Mouse (Mus musculus) cerebellum, adult 2 months (tissue): ENCODE data around the gene Meaf6. TPM values are rescaled to one million over a fixed set of nuclear protein-coding genes. Genes with fewer than 3 reads are reported as not detected.

ENCODE experiments used
- DNase-seq, 2 experiments: peaks; one replicate each; pipeline ENCODE4 v3.0.0; 2021
- H3K27ac ChIP-seq: fragments of 200-500 bp; 2 replicates; pipeline ENCODE4 v1.5.1; 2012; ENCODE audit warnings: low read length, control low read depth, inconsistent platforms; ENCODE audit not compliant: insufficient read depth
- H3K27me3 ChIP-seq: fragments of 200-500 bp; 2 replicates; pipeline ENCODE4 v1.6.1; 2012; ENCODE audit warnings: inconsistent platforms, mild to moderate bottlenecking, low read length, moderate library complexity; ENCODE audit not compliant: control insufficient read depth, insufficient read depth
- H3K4me1 ChIP-seq: fragments of 200-500 bp; 2 replicates; pipeline ENCODE4 v1.6.1; 2011; ENCODE audit warnings: low read length; ENCODE audit not compliant: control insufficient read depth, insufficient read depth
- H3K4me3 ChIP-seq: fragments of 200-500 bp; replicated peaks from 2 replicates; pipeline ENCODE3; 2011; ENCODE audit warnings: mild to moderate bottlenecking, low read depth, low read length, control low read depth; ENCODE audit not compliant: insufficient read depth
- CTCF ChIP-seq: fragments of 200-500 bp; IDR thresholded peaks from 2 replicates; pipeline ENCODE4 v1.5.1; 2011; ENCODE audit warnings: low read depth, mild to moderate bottlenecking, control low read depth, low read length, moderate library complexity, borderline replicate concordance; ENCODE audit not compliant: insufficient read depth
- POLR2A ChIP-seq: fragments of 200-500 bp; IDR thresholded peaks from 2 replicates; pipeline ENCODE4 v1.6.1; 2011; ENCODE audit warnings: low read length, control low read depth, borderline replicate concordance; ENCODE audit not compliant: insufficient read depth
- WGBS: fragments of 180-500 bp; shearing (Covaris S2); methylation state at CpG from one replicate; pipeline ENCODE4 v1.1.7; 2018; 5-methylcytosine and 5-hydroxymethylcytosine counted together
- polyA plus RNA-seq: library from polyadenylated mRNA; depleted of rRNA; stranded (reverse); fragments of >200 nt; gene quantifications from 2 replicates; pipeline ENCODE4 v1.2.3, GENCODE M21; 2012; rRNA removed

Gene Meaf6
- polyA plus RNA-seq, 1 experiment, result 94.2 TPM

- TF ChIP-seq CTCF, result no peak
- no peak for TF ChIP-seq POLR2A
- Histone ChIP-seq H3K4me3 (no peak overlapping the region), H3K27ac (no peak overlapping the region), H3K4me1 (peaks cover 8% of the 10 kb centered on the region; the same call in 1 of the 2 replicates), H3K27me3 (no peaks in the 10 kb centered on the region)
- WGBS, result 63% methylated on average over 8 of the region's 8 CpGs
- DNase-seq, result no peak
These were observed 76.5 kb downstream of the Meaf6 start for GRCm38 (mm10) chr4:125161392-125161791.

GRCm38 (mm10) chr4:125162701-125163100 is 77.8 kb downstream of the Meaf6 start:
- TF ChIP-seq POLR2A, result no peak
- TF ChIP-seq CTCF, result no peak
- H3K4me1 ChIP-seq, result peaks cover 8% of the 10 kb centered on the region; the same call in 1 of the 2 replicates
- no peak overlapping the region for H3K4me3 ChIP-seq
- H3K27me3 ChIP-seq, result no peaks in the 10 kb centered on the region
- 82% methylated on average over 7 of the region's 7 CpGs for WGBS
- no peak for DNase-seq
- no peak overlapping the region for H3K27ac ChIP-seq

Other genes starting within 250 kb of the Meaf6 start
- gene Yrdc, start 234.5 kb upstream of the Meaf6 start, polyA plus RNA-seq, result 42.1 and 52.5 TPM in 2 replicates
- 85.5 and 85.8 TPM in 2 replicates for gene 1110065P20Rik, start 233.9 kb upstream of the Meaf6 start, polyA plus RNA-seq
- gene Maneal, start 223.0 kb upstream of the Meaf6 start, polyA plus RNA-seq, result 71.9 and 72.6 TPM in 2 replicates
- 22.3 and 29.4 TPM in 2 replicates for gene Epha10, start 204.2 kb upstream of the Meaf6 start, polyA plus RNA-seq
- 24.0 TPM in 2 replicates for gene 9930104L06Rik, start 148.1 kb upstream of the Meaf6 start, polyA plus RNA-seq
- gene Cdca8, start 145.8 kb upstream of the Meaf6 start, polyA plus RNA-seq, result 1.2 TPM in 2 replicates
- gene Rspo1, start 98.7 kb upstream of the Meaf6 start, polyA plus RNA-seq, result 0.72 and 0.93 TPM in 2 replicates
- gene Gnl2, start 68.5 kb upstream of the Meaf6 start, polyA plus RNA-seq, result 84.6 and 85.4 TPM in 2 replicates
- gene Dnali1, start 19.4 kb upstream of the Meaf6 start, polyA plus RNA-seq, result 1.1 and 1.8 TPM in 2 replicates
- 13.5 and 14.5 TPM in 2 replicates for gene Snip1, start 18.5 kb upstream of the Meaf6 start, polyA plus RNA-seq
- 1.2 and 1.3 TPM in 2 replicates for gene Zc3h12a, start 42.7 kb downstream of the Meaf6 start, polyA plus RNA-seq